ENCODE assay signal across 13 mouse cellular contexts in genomic region chr2:129241845-129242833, GRCm38 (mm10). TPM values are rescaled to one million over a fixed set of nuclear protein-coding genes. Genes with fewer than 3 reads are reported as not detected.
DNase-seq lines count a peak whose midpoint lies in the region; ATAC-seq and TF ChIP-seq lines count a peak whose summit lies in the region.
"Had no signal": no experiment of that assay in that cellular context is flagged by ENCODE, and none has a peak within 500 bp of the region (broad histone marks: within the 10 kb centered on the region; RNA-seq: fewer than 3 reads in every experiment).

No protein-coding gene starts in this region.

- H3K4me1 ChIP-seq in heart, embryonic 13.5 days = peaks cover 56% of the 10 kb centered on the region
- H3K4me1 ChIP-seq in bone marrow, adult 2 months (ENCODE audit: control insufficient read depth, insufficient read depth, low read length) = peaks cover 4% of the 10 kb centered on the region; the same call in 1 of the 2 replicates
- no peaks in the 10 kb centered on the region for H3K4me1 ChIP-seq in kidney, postnatal 0 days (replicated peaks; ENCODE audit: insufficient read depth, low read length)

- peak overlapping the region; percentile 47 for H3K27ac ChIP-seq in heart, embryonic 13.5 days (replicated peaks)
- peak overlapping the region; percentile 70; the same call in 1 of the 2 replicates for H3K27ac ChIP-seq in bone marrow, adult 2 months (ENCODE audit: control insufficient read depth, insufficient read depth, low read depth, low read length, poor library complexity)
- H3K27ac ChIP-seq in kidney, postnatal 0 days = no peak overlapping the region
- H3K27ac ChIP-seq: heart, embryonic 15.5 days had no signal

- no peak for ATAC-seq in heart, embryonic 13.5 days (ENCODE audit: extremely low read depth, insufficient number of reproducible peaks, low FRiP score, low TSS enrichment)
- peak; percentile 65; the same call in 1 of the 2 replicates for ATAC-seq in kidney, postnatal 0 days (replicated peaks; ENCODE audit: low FRiP score, low read depth)
- ATAC-seq in megakaryocyte, adult 5-6 weeks (ENCODE audit: poor library complexity, severe bottlenecking) = peak; percentile 49
- ATAC-seq: forebrain, postnatal 0 days had no signal

- no peak for DNase-seq in heart, adult 9 months (ENCODE audit: low spot score in 2 of 2)
- peak; percentile 12 for DNase-seq in kidney, postnatal 0 days (ENCODE audit: low spot score)
- no peak for DNase-seq in adrenal gland, postnatal 14 days
- no peak for DNase-seq in thymus, postnatal 0 days (ENCODE audit: low spot score)
- DNase-seq in spleen, postnatal 36 days (ENCODE audit: low spot score in 2 of 2) = no peak
- DNase-seq: cerebellum, adult 2 months; forebrain, postnatal 0 days; lung, postnatal 36 days had no signal

- H3K4me2 ChIP-seq in heart, embryonic 13.5 days = 0 out of 2 replicates have a peak overlapping the region, but pooled peaks have one; percentile 4
- H3K4me2 ChIP-seq in kidney, postnatal 0 days (ENCODE audit: low read length) = no peak overlapping the region
- H3K4me2 ChIP-seq: heart, embryonic 15.5 days had no signal

- no peak overlapping the region for H3K9ac ChIP-seq in heart, embryonic 13.5 days
- H3K9ac ChIP-seq in kidney, postnatal 0 days (ENCODE audit: low read depth, low read length) = no peak overlapping the region
- H3K9ac ChIP-seq: forebrain, postnatal 0 days; heart, embryonic 15.5 days had no signal

- 0 out of 2 replicates have a peak, but pooled peaks cover 3% of the 10 kb centered on the region for H3K9me3 ChIP-seq in heart, embryonic 13.5 days
- H3K9me3 ChIP-seq in kidney, postnatal 0 days (replicated peaks; ENCODE audit: low read length) = no peaks in the 10 kb centered on the region
- H3K9me3 ChIP-seq: heart, embryonic 15.5 days had no signal

- H3K4me3 ChIP-seq in heart, embryonic 13.5 days = no peak overlapping the region
- no peak overlapping the region for H3K4me3 ChIP-seq in bone marrow, adult 2 months (replicated peaks; ENCODE audit: control insufficient read depth, low read depth, low read length)
- no peak overlapping the region for H3K4me3 ChIP-seq in kidney, postnatal 0 days (replicated peaks; ENCODE audit: low read depth, low read length)
- H3K4me3 ChIP-seq: heart, embryonic 15.5 days; left cerebral cortex, adult 2 months had no signal

- no peaks in the 10 kb centered on the region for H3K36me3 ChIP-seq in heart, embryonic 13.5 days
- no peaks in the 10 kb centered on the region for H3K36me3 ChIP-seq in kidney, postnatal 0 days (ENCODE audit: insufficient read depth, low read length)
- H3K36me3 ChIP-seq: heart, embryonic 15.5 days had no signal

- no peak for TF ChIP-seq POLR2A in bone marrow, adult 2 months (IDR thresholded peaks at IDR 0.05; ENCODE audit: borderline replicate concordance, control insufficient read depth, low read depth, low read length)

- no peaks in the 10 kb centered on the region for H3K27me3 ChIP-seq in heart, embryonic 13.5 days (replicated peaks)
- no peaks in the 10 kb centered on the region for H3K27me3 ChIP-seq in kidney, postnatal 0 days (ENCODE audit: insufficient read depth, low read length)
- H3K27me3 ChIP-seq: heart, embryonic 15.5 days had no signal

- WGBS in heart, embryonic 13.5 days = 61% methylated on average over 7 of the region's 7 CpGs
- 66% methylated on average over 7 of the region's 7 CpGs for WGBS in bone marrow, adult 2 months
- WGBS in kidney, postnatal 0 days = 32% methylated on average over 7 of the region's 7 CpGs

- no peak for TF ChIP-seq CTCF in bone marrow, adult 2 months (IDR thresholded peaks at IDR 0.05; ENCODE audit: control insufficient read depth, insufficient read depth, low read length)
- no peak for TF ChIP-seq CTCF in kidney, postnatal 0 days (IDR thresholded peaks at IDR 0.05; ENCODE audit: low read depth)

RNA-seq across cellular contexts. Expression of gene Slc20a1, which starts 43.6 kb away (rescaled TPM):
- 24.9 and 29.9 TPM in 2 replicates for polyA plus RNA-seq in heart, embryonic 13.5 days (2015; fragmentation: Nextera tagmentation; extraction: Ambion mirVana)
- polyA plus RNA-seq in bone marrow, adult 2 months (2011; ENCODE audit: insufficient read depth, insufficient read length, low replicate concordance, missing spikeins) = 84.8 and 139 TPM in 2 replicates
- polyA plus RNA-seq in kidney, postnatal 0 days (2015; fragmentation: Nextera tagmentation; extraction: Ambion mirVana) = 12.4 and 15.2 TPM in 2 replicates
- 18.7 and 22.8 TPM in 2 replicates for total RNA-seq in megakaryocyte, adult 5-6 weeks (2015)
- 52.4 and 70.8 TPM in 2 replicates for total RNA-seq in megakaryocyte, adult 5-6 weeks (2017)
- 19.1 and 24.3 TPM in 2 replicates for total RNA-seq in adrenal gland, postnatal 14 days (2021)
- polyA plus RNA-seq in thymus, postnatal 0 days (2015; fragmentation: Nextera tagmentation; extraction: Ambion mirVana) = 33.3 and 42.5 TPM in 2 replicates

RNA-seq across cellular contexts. Expression of gene Ckap2l, which starts 54.9 kb away (rescaled TPM):
- polyA plus RNA-seq in heart, embryonic 13.5 days (2015; fragmentation: Nextera tagmentation; extraction: Ambion mirVana) = 40.0 and 40.4 TPM in 2 replicates
- polyA plus RNA-seq in bone marrow, adult 2 months (2011; ENCODE audit: insufficient read depth, insufficient read length, low replicate concordance, missing spikeins) = 22.9 and 27.3 TPM in 2 replicates
- 22.8 and 22.9 TPM in 2 replicates for polyA plus RNA-seq in kidney, postnatal 0 days (2015; fragmentation: Nextera tagmentation; extraction: Ambion mirVana)
- 87.4 and 94.5 TPM in 2 replicates for total RNA-seq in megakaryocyte, adult 5-6 weeks (2015)
- total RNA-seq in megakaryocyte, adult 5-6 weeks (2017) = 63.0 and 74.2 TPM in 2 replicates
- total RNA-seq in adrenal gland, postnatal 14 days (2021) = 9.3 and 10.4 TPM in 2 replicates
- polyA plus RNA-seq in thymus, postnatal 0 days (2015; fragmentation: Nextera tagmentation; extraction: Ambion mirVana) = 29.6 and 40.8 TPM in 2 replicates
